Mouse (Mus musculus): ENCODE measurements at regions not wholly inside any gene's neighbourhood (a gene's known extent, or its start where the extent isn't known, plus 50 kb on each side); places are given as distances from the start of the nearest gene placed in this dataset.

DNA sequence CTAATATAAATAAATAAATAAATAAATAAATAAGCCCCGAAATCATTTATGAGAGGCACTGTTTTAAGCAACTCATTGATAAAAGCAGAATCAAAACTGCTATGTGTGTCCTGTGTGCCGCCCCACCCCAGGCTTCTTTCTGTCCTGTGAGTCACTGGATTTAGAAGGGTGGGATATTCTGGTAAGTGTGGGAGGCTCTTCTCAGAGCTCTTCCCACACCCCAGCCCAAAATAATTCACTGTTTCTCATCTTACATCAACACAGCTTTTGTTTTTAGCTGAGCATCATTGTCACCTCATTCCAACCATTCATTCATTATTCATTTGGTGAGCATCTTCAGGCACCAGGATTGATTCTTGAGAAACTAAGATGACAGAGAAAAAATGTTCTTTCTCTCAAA lies 118.4 kb downstream of the Barx2 start:
- no peak for ATAC-seq (replicated peaks; ENCODE audit: insufficient number of reproducible peaks, low FRiP score, low TSS enrichment, poor library complexity, severe bottlenecking)

DNA sequence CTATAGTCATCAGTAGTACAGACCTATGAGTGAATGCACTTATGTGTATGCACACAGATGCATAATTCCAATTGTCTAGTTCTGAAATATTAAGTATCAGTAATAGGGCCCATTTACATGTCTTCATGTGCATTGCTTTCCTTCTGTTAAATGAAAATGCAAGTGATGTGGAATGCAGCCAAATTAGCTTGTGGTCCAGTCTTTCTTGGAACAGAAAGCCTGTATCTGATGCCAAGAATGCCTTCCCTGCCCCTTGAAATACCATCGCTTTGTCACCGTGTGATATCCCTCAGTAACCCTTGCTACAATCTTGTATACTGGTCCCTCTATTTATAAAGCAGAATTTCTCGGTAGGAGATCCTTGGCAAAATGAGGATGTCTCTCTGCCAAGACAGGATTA lies 137.3 kb downstream of the Barx2 start:
- ATAC-seq (replicated peaks; ENCODE audit: insufficient number of reproducible peaks, low FRiP score, low TSS enrichment, poor library complexity, severe bottlenecking) = no peak

DNA sequence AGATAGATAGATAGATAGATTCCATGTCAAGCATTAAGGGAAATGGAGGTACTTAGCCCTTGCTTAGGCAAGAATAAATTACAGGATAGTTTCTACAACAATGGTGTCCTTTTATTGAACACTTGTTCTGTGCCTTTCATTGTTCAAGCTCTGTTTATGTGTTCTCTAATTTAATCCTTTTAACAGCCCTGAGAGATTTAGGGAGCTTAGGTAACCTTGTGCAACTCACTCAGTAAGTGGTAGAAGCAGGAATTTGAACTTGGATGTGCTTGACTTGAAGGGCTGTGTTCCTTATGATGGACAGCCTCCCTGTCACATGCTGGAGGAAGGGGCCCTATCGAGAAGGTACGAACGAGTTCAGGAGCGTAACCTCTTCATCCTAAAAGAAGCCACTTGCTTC lies 147.9 kb downstream of the Barx2 start:
- ATAC-seq (replicated peaks; ENCODE audit: insufficient number of reproducible peaks, low FRiP score, low TSS enrichment, poor library complexity, severe bottlenecking) = no peak

- ATAC-seq (replicated peaks; ENCODE audit: insufficient number of reproducible peaks, low FRiP score, low TSS enrichment, poor library complexity, severe bottlenecking) = no peak
These were observed 155.2 kb downstream of the Barx2 start for GRCm38 (mm10) chr9:31757894-31758561.

DNA sequence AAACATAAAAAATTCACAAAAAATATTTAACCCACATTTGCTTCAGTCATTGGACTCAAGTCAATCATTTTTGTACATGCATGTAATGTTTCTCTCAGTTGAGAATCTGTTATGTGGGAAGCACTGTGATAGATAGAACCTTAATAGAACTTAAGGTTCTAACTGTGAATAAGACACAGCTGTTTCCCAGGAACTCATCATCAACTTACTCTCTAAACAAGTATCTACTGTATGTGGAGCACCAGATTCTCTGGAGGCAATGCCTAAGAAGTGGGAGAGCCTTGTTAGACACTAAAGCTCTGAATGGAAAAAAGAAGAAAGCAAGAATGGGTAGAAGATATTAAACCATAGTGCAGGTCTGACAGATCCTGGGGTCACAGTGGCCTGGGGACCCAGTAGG lies 182.8 kb downstream of the Barx2 start:
- ATAC-seq (replicated peaks; ENCODE audit: insufficient number of reproducible peaks, low FRiP score, low TSS enrichment, poor library complexity, severe bottlenecking) = no peak

- ATAC-seq (replicated peaks; ENCODE audit: insufficient number of reproducible peaks, low FRiP score, low TSS enrichment, poor library complexity, severe bottlenecking) = no peak
These were observed 194.0 kb downstream of the Barx2 start for GRCm38 (mm10) chr9:31719309-31719708.

DNA sequence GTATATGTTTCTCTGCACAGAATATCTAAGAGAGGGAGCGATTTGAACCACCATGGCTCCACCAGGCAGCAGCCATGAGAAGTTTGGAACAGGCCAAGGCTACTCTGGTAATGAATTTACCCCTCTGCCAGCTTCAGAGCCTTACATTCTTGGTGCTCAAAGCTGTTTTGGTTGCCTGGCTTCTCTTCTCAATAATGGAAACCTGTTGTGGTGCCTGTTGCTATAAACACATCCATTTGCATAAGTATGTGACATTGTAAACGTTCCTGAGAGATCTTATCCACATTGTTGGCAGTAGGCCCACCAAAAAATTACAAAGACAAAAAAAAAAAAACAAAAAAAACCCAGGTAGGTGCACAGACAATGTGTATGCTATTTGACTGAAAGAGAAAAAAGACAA lies 203.2 kb downstream of the Barx2 start:
- no peak for ATAC-seq (replicated peaks; ENCODE audit: insufficient number of reproducible peaks, low FRiP score, low TSS enrichment, poor library complexity, severe bottlenecking)

GRCm38 (mm10) chr9:31706688-31707087 lies 206.6 kb downstream of the Barx2 start:
- ATAC-seq (replicated peaks; ENCODE audit: insufficient number of reproducible peaks, low FRiP score, low TSS enrichment, poor library complexity, severe bottlenecking) = no peak

DNA sequence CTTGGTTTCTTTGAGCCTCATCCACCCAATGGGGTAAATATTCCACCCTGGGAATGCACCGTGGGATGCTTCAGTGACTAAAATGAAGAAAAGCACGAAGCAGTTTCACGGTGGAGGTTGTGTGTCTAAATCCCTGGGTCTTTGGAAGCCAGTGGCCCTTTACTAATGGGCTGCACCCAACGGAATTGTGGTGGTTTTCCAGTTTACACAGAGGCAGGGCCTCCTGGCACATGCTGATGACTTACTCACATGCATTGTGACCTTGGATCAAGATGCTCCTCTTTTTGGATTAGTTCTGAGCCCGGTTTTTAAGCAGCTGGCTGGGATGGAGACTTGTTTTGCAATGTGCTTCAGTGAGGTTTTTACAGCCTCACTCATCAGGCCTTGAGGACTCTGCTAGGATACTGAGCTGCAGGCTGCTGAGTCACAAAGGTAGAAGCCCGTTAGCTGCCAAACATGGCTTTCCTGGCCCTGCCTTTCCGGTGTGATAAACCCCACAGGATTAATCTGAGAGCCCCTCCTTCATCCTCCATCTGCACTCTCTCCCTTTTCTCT lies 222.3 kb downstream of the Barx2 start:
- no peak for ATAC-seq (replicated peaks; ENCODE audit: insufficient number of reproducible peaks, low FRiP score, low TSS enrichment, poor library complexity, severe bottlenecking)

GRCm38 (mm10) chr9:31688398-31688705 lies 224.1 kb upstream of the Tmem45b start:
- ATAC-seq (replicated peaks; ENCODE audit: insufficient number of reproducible peaks, low FRiP score, low TSS enrichment, poor library complexity, severe bottlenecking) = no peak

DNA sequence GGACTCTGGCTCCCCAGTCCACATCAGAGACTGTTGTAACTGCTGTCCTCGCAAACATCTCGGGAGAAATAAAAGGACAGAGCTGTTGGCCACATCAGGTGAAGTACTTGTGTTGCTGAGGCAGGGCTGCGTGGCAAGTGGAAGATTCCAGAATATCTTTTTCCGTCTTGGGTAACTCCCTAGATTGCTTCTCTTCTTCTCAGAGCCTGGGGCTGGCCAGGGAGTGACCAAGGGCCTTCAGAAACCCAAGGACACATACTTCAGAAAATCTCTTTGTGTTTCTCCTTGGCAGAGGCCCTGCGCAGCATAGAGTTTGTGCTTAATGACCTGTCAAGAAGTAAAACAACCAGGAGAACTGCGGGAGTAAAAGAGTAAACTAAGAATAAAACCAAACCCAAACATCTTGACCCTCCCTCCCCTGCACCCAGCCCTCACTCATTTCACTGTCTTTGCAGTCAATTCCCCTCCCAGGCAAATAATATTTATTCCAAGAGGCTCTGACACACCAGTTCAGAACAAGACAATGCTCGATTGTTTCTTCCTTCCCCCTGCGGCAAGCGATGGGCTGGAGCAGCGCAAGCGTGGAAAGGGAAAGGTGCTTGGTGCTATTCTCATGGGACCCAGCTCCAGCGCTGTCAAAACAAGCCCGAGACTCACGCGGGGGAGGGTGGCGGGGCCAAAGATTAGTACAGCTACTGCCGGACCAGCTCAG lies 223.6 kb upstream of the Tmem45b start:
- ATAC-seq (replicated peaks; ENCODE audit: insufficient number of reproducible peaks, low FRiP score, low TSS enrichment, poor library complexity, severe bottlenecking) = no peak

DNA sequence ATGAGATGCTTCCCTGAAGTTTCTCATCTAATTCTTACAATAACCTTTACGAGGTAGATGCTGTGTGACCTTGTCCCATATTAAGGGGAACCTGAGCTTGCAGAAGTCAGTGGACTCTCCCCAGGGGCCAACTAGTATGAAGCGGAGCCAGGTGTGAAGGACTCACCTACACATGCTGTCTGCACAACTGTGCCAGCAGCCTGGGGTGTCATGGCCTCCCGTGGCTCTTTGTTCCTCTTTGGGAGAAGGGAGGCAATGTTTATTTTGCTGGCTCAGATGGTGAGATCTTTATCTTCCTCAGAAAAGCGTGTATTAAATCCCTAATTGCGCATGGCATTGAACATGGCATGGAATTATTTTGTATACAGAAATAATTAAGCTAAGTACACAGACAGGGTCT lies 222.2 kb upstream of the Tmem45b start:
- no peak for ATAC-seq (replicated peaks; ENCODE audit: insufficient number of reproducible peaks, low FRiP score, low TSS enrichment, poor library complexity, severe bottlenecking)

GRCm38 (mm10) chr9:31684812-31685188 lies 220.5 kb upstream of the Tmem45b start:
- no peak for ATAC-seq (replicated peaks; ENCODE audit: insufficient number of reproducible peaks, low FRiP score, low TSS enrichment, poor library complexity, severe bottlenecking)

DNA sequence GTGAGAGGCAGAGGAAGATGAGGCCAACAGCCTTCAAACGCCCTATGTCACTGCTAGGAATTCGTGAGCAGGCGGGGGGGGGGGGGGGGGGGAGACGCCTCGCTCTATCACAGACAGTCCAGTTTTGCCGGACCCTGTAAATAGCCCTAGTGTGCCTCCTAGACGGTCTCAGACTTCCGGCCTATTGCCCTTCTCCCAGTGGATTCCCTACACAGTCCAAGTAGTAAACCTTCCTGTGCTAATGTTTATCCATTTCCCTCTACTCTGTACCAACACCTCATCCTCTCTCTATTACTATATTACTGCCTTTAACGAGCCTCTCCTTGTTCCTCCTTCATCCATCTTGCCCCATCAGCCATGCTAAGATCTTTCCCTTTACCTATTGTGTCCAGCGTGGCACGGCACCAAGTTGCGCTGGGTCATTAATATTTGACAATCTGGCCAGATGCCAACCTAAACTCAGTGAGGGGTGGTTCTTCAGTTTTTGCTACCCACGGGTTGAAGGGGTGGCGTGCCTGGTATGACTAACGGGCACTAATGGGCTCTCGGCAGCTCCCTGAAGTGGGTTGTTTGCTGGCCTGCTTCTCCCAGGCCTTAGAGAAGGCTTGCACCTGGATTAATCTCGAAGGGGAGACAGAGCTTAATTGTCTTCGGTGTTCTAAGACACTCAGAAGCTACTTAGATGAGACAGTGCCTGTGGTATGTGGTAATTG lies 220.0 kb upstream of the Tmem45b start:
- ATAC-seq (replicated peaks; ENCODE audit: insufficient number of reproducible peaks, low FRiP score, low TSS enrichment, poor library complexity, severe bottlenecking) = no peak

- no peak for ATAC-seq (replicated peaks; ENCODE audit: insufficient number of reproducible peaks, low FRiP score, low TSS enrichment, poor library complexity, severe bottlenecking)
These were observed 219.2 kb upstream of the Tmem45b start for GRCm38 (mm10) chr9:31683302-31684081.

- ATAC-seq (replicated peaks; ENCODE audit: insufficient number of reproducible peaks, low FRiP score, low TSS enrichment, poor library complexity, severe bottlenecking) = no peak
These were observed 218.6 kb upstream of the Tmem45b start for GRCm38 (mm10) chr9:31682893-31683292.

DNA sequence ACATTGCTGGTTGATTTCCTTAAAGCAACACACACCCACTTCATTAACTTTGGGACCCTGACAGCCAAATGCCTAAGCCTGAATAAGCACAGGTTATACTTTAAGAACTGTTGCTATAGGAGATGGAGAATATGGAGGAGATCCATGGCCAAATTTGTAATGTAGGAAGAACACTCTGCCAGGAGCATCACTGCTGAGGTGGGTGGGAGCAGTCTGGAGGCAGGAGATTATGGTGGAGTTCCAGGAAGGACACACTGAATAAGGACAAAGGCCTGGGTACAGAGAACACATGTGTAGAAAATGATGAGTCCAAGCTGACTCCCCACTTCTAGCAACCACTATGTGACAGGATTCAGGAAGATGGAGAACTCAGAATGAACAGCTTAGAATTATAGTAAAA lies 212.9 kb upstream of the Tmem45b start:
- no peak for ATAC-seq (replicated peaks; ENCODE audit: insufficient number of reproducible peaks, low FRiP score, low TSS enrichment, poor library complexity, severe bottlenecking)

DNA sequence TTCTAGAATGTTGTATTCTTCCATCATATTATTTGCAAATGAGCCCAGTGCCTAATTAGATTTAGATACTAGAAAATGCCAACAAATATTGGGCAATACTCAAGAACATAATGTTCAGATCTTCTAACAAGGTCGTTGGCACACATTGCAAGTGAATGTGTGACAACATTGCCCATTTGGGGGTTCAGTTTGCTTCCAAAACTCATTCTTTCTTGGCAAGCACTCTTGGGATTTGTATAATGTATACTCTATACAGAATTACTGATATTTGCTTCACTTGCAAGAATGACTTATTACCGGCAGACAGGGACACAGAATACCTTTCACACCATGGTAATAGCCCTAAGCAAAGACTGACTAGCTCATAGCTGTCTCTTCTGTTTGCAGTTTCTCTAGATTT lies 194.8 kb upstream of the Tmem45b start:
- ATAC-seq (replicated peaks; ENCODE audit: insufficient number of reproducible peaks, low FRiP score, low TSS enrichment, poor library complexity, severe bottlenecking) = no peak

- no peak for ATAC-seq (replicated peaks; ENCODE audit: insufficient number of reproducible peaks, low FRiP score, low TSS enrichment, poor library complexity, severe bottlenecking)
These were observed 193.3 kb upstream of the Tmem45b start for GRCm38 (mm10) chr9:31657612-31658011.
